Mouse (Mus musculus) CH12.LX (cell line): Measurements from ENCODE around the gene Zdhhc18.

Experiments used
- CTCF ChIP-seq, 2 experiments: IDR thresholded peaks in 1 of 2; conservative IDR thresholded peaks in 1 of 2; 2 replicates each; pipeline ENCODE4 v1.5.1; 2011 to 2012; ENCODE audit warnings: low read depth in 2 of 2, low read length in 2 of 2, improper control_type of control experiment in 1 of 2, inconsistent platforms in 1 of 2, mild to moderate bottlenecking in 1 of 2, moderate library complexity in 1 of 2
- EP300 ChIP-seq: IDR thresholded peaks from 2 replicates; pipeline ENCODE4 v1.6.1; 2011; ENCODE audit warnings: low read length, improper control_type of control experiment
- GABPA ChIP-seq: IDR thresholded peaks from 2 replicates; pipeline ENCODE4 v1.6.1; 2012; ENCODE audit warnings: low read depth, low read length, improper control_type of control experiment, inconsistent platforms; ENCODE audit not compliant: insufficient replicate concordance
- MAFK ChIP-seq: IDR thresholded peaks from 2 replicates; pipeline ENCODE4 v1.6.1; 2011; ENCODE audit warnings: low read length, improper control_type of control experiment; ENCODE audit not compliant: insufficient replicate concordance
- MEF2A ChIP-seq: IDR thresholded peaks from 2 replicates; pipeline ENCODE4 v1.6.1; 2014; ENCODE audit warnings: low read depth, mild to moderate bottlenecking, inconsistent platforms, low read length, improper control_type of control experiment, borderline replicate concordance
- MYC ChIP-seq: IDR thresholded peaks from 2 replicates; pipeline ENCODE4 v1.6.1; 2011; ENCODE audit warnings: low read depth, mild to moderate bottlenecking, improper control_type of control experiment, low read length
- NELFE ChIP-seq: IDR thresholded peaks from 2 replicates; pipeline ENCODE4 v1.6.1; 2011; ENCODE audit warnings: low read depth, low read length, improper control_type of control experiment
- POLR2A ChIP-seq: IDR thresholded peaks from 2 replicates; pipeline ENCODE4 v1.6.1; 2011; ENCODE audit warnings: low read depth, mild to moderate bottlenecking, improper control_type of control experiment, low read length
- POLR2AphosphoS2 ChIP-seq: IDR thresholded peaks from 2 replicates; pipeline ENCODE4 v1.6.1; 2011; ENCODE audit warnings: low read depth, low read length, improper control_type of control experiment
- USF1 ChIP-seq: IDR thresholded peaks from 2 replicates; pipeline ENCODE4 v1.6.1; 2014; ENCODE audit warnings: low read depth, mild to moderate bottlenecking, inconsistent platforms, low read length, improper control_type of control experiment

GRCm38 (mm10) chr4:133625621-133626071 is 24.3 kb downstream of the Zdhhc18 start:
- no peak for TF ChIP-seq NELFE
- no peak for TF ChIP-seq POLR2A
- no peak for TF ChIP-seq POLR2AphosphoS2
- no peak for TF ChIP-seq GABPA
- no peak for TF ChIP-seq EP300
- no peak for TF ChIP-seq CTCF (conservative IDR thresholded peaks at IDR 0.05 in 1 of 2, IDR thresholded peaks at IDR 0.05 in 1 of 2; ENCODE audit: low read depth in 2 of 2, low read length in 2 of 2)
- TF ChIP-seq MEF2A: no peak
- no peak for TF ChIP-seq MAFK
- TF ChIP-seq USF1: no peak
- no peak for TF ChIP-seq MYC
